Mouse (Mus musculus) myocyte (in vitro differentiated cells): ENCODE measurements around the gene Dlg1.

ENCODE experiments used
- E2F4 ChIP-seq: IDR thresholded peaks from one replicate; pipeline ENCODE4 v1.6.1; 2011; ENCODE audit warnings: mild to moderate bottlenecking, control low read depth, moderate library complexity; ENCODE audit not compliant: insufficient read depth
- MAX ChIP-seq: IDR thresholded peaks from one replicate; pipeline ENCODE4 v1.6.1; 2011; ENCODE audit warnings: low read depth, mild to moderate bottlenecking, control low read depth
- MYOD1 ChIP-seq, 3 experiments: IDR thresholded peaks; one replicate each; pipeline ENCODE4 v1.6.1; 2011; ENCODE audit warnings: control low read depth in 2 of 3, low read depth in 2 of 3, mild to moderate bottlenecking in 2 of 3, moderate library complexity in 1 of 3; ENCODE audit not compliant: insufficient read length in 2 of 3, control insufficient read depth in 1 of 3
- POLR2A ChIP-seq: IDR thresholded peaks from one replicate; pipeline ENCODE4 v1.6.1; 2011; ENCODE audit warnings: low read depth, mild to moderate bottlenecking, control low read depth, moderate library complexity; ENCODE audit not compliant: insufficient read length
- POLR2AphosphoS2 ChIP-seq: IDR thresholded peaks from one replicate; pipeline ENCODE4 v1.6.1; 2011; ENCODE audit warnings: low read depth, control low read depth; ENCODE audit not compliant: insufficient read length
- TCF12 ChIP-seq: IDR thresholded peaks from one replicate; pipeline ENCODE4 v1.6.1; 2011; ENCODE audit warnings: mild to moderate bottlenecking, control low read depth; ENCODE audit not compliant: poor library complexity, insufficient read depth, severe bottlenecking

GRCm38 (mm10) chr16:31876386-31876785 is 213.1 kb downstream of the Dlg1 start:
- TF ChIP-seq TCF12 (no peak), POLR2A (no peak), POLR2AphosphoS2 (no peak), MAX (no peak), MYOD1 (IDR thresholded peaks at IDR 0.05; ENCODE audit: control insufficient read depth in 1 of 3, insufficient read length in 2 of 3, low read depth in 2 of 3) (no peak), E2F4 (no peak)
